Mouse (Mus musculus) heart, embryonic 16.5 days (tissue): ENCODE results near the gene Atp1a1. TPM values are rescaled to one million over a fixed set of nuclear protein-coding genes. Genes with fewer than 3 reads are reported as not detected.
A peak's percentile ranks its signal among the peaks of the same experiment; 100 is the strongest.

Experiments used
- ATAC-seq: fragments of 200-750 bp; cut with Nextera tagmentation; replicated peaks from 2 replicates; pipeline ENCODE4 v1.8.0; 2017; ENCODE audit warnings: moderate number of reproducible peaks; ENCODE audit not compliant: insufficient read depth, low FRiP score; ENCODE audit errors: extremely low read depth
- H3K27ac ChIP-seq: fragments of 300-500 bp; sonication (generic); 2 replicates; pipeline ENCODE4 v1.5.1; 2014; ENCODE audit warnings: mild to moderate bottlenecking, low read length, control low read depth, moderate library complexity
- H3K27me3 ChIP-seq: fragments of 300-500 bp; sonication (generic); 2 replicates; pipeline ENCODE4 v1.6.1; 2014; ENCODE audit warnings: low read length, mixed read lengths; ENCODE audit not compliant: control insufficient read depth, insufficient read depth
- H3K36me3 ChIP-seq: fragments of 300-500 bp; sonication (generic); 2 replicates; pipeline ENCODE4 v1.6.1; 2014; ENCODE audit not compliant: control insufficient read depth, insufficient read depth
- H3K4me1 ChIP-seq: fragments of 300-500 bp; sonication (generic); 2 replicates; pipeline ENCODE4 v1.6.1; 2014; ENCODE audit warnings: low read length, mixed read lengths; ENCODE audit not compliant: control insufficient read depth, insufficient read depth
- H3K4me2 ChIP-seq: fragments of 300-500 bp; sonication (generic); 2 replicates; pipeline ENCODE4 v1.6.1; 2014; ENCODE audit warnings: low read depth, mild to moderate bottlenecking, control low read depth, low read length
- H3K4me3 ChIP-seq: fragments of 300-500 bp; sonication (generic); 2 replicates; pipeline ENCODE4 v1.5.1; 2014; ENCODE audit warnings: mild to moderate bottlenecking, control low read depth, low read length
- H3K9ac ChIP-seq: fragments of 300-500 bp; sonication (generic); 2 replicates; pipeline ENCODE4 v1.6.1; 2014; ENCODE audit warnings: low read length, control low read depth
- H3K9me3 ChIP-seq: fragments of 300-500 bp; sonication (generic); replicated peaks from 2 replicates; pipeline ENCODE4 v1.6.1; 2016; ENCODE audit warnings: low read length; ENCODE audit not compliant: control insufficient read depth
- WGBS: fragments of 180-500 bp; shearing (Covaris S2); extraction: QIAGEN DNeasy Blood & Tissue Kit; methylation state at CpG from one replicate; pipeline ENCODE4 v1.1.7; 2014; 5-methylcytosine and 5-hydroxymethylcytosine counted together
- polyA plus RNA-seq: library from polyadenylated mRNA; unstranded; fragments of >200 nt; fragmentation: Nextera tagmentation; extraction: Ambion mirVana; gene quantifications from 2 replicates; pipeline ENCODE4 v1.2.1, GENCODE M21; 2015

Gene Atp1a1
- polyA plus RNA-seq, 1 experiment from 2014 or later: 335 TPM

- WGBS: 14% methylated on average over 5 of the region's 5 CpGs
- H3K27ac ChIP-seq: peak overlapping the region; percentile 100
- no peaks in the 10 kb centered on the region for H3K36me3 ChIP-seq
- peaks cover 16% of the 10 kb centered on the region for H3K4me1 ChIP-seq
- H3K9ac ChIP-seq: peak overlapping the region; percentile 81
- H3K4me2 ChIP-seq: peak overlapping the region; percentile 88
- no peak for ATAC-seq
- no peaks in the 10 kb centered on the region for H3K9me3 ChIP-seq
- H3K4me3 ChIP-seq: peak overlapping the region; percentile 84
- H3K27me3 ChIP-seq: no peaks in the 10 kb centered on the region
Measured at GRCm38 (mm10) chr3:101605291-101605690, 807 bp upstream of the Atp1a1 start.

GRCm38 (mm10) chr3:101603661-101604549, 579 bp downstream of the Atp1a1 start:
- no peaks in the 10 kb centered on the region for H3K27me3 ChIP-seq
- peak; percentile 80 for ATAC-seq
- peak overlapping the region; percentile 100 for H3K27ac ChIP-seq
- H3K9ac ChIP-seq: peak overlapping the region; percentile 100
- H3K36me3 ChIP-seq: no peaks in the 10 kb centered on the region
- peaks cover 28% of the 10 kb centered on the region for H3K4me1 ChIP-seq
- peak overlapping the region; percentile 88 for H3K4me2 ChIP-seq
- no peaks in the 10 kb centered on the region for H3K9me3 ChIP-seq
- under 1% methylated on average over 51 of the region's 68 CpGs for WGBS
- H3K4me3 ChIP-seq: peak overlapping the region; percentile 84

- ATAC-seq: no peak
- H3K9ac ChIP-seq: peak overlapping the region; percentile 100
- H3K9me3 ChIP-seq: no peaks in the 10 kb centered on the region
- H3K27ac ChIP-seq: peak overlapping the region; percentile 100
- H3K4me1 ChIP-seq: peaks cover 35% of the 10 kb centered on the region
- H3K36me3 ChIP-seq: no peaks in the 10 kb centered on the region
- peak overlapping the region; percentile 84 for H3K4me3 ChIP-seq
- peak overlapping the region; percentile 88 for H3K4me2 ChIP-seq
- no peaks in the 10 kb centered on the region for H3K27me3 ChIP-seq
- 15% methylated on average over 7 of the region's 7 CpGs for WGBS
Measured at GRCm38 (mm10) chr3:101603194-101603593, 1.3 kb downstream of the Atp1a1 start.

GRCm38 (mm10) chr3:101602511-101603055, 1.9 kb downstream of the Atp1a1 start:
- Histone ChIP-seq H3K9ac (peak overlapping the region; percentile 100), H3K4me2 (peak overlapping the region; percentile 88), H3K4me3 (peak overlapping the region; percentile 84), H3K9me3 (no peaks in the 10 kb centered on the region), H3K27me3 (no peaks in the 10 kb centered on the region), H3K36me3 (no peaks in the 10 kb centered on the region), H3K27ac (peak overlapping the region; percentile 100), H3K4me1 (peaks cover 39% of the 10 kb centered on the region)
- ATAC-seq: no peak
- 35% methylated on average over 4 of the region's 4 CpGs for WGBS

GRCm38 (mm10) chr3:101601687-101602086, 2.8 kb downstream of the Atp1a1 start:
- no peak for ATAC-seq

GRCm38 (mm10) chr3:101601003-101601525, 3.4 kb downstream of the Atp1a1 start:
- Histone ChIP-seq H3K4me3 (peak overlapping the region; percentile 84), H3K9ac (peak overlapping the region; percentile 100), H3K36me3 (no peaks in the 10 kb centered on the region), H3K4me2 (peak overlapping the region; percentile 88), H3K9me3 (no peaks in the 10 kb centered on the region), H3K27me3 (no peaks in the 10 kb centered on the region), H3K27ac (peak overlapping the region; percentile 100), H3K4me1 (peaks cover 53% of the 10 kb centered on the region)
- 30% methylated on average over 8 of the region's 8 CpGs for WGBS
- no peak for ATAC-seq

More at GRCm38 (mm10) chr3:101601687-101602086, 2.8 kb downstream of the Atp1a1 start:
- H3K4me1 ChIP-seq: peaks cover 46% of the 10 kb centered on the region
- H3K27ac ChIP-seq: peak overlapping the region; percentile 100
- peak overlapping the region; percentile 84 for H3K4me3 ChIP-seq
- peak overlapping the region; percentile 100 for H3K9ac ChIP-seq
- 24% methylated on average over 4 of the region's 4 CpGs for WGBS
- no peaks in the 10 kb centered on the region for H3K27me3 ChIP-seq
- H3K9me3 ChIP-seq: no peaks in the 10 kb centered on the region
- no peaks in the 10 kb centered on the region for H3K36me3 ChIP-seq
- H3K4me2 ChIP-seq: peak overlapping the region; percentile 88

GRCm38 (mm10) chr3:101599920-101600741, 4.4 kb downstream of the Atp1a1 start:
- ATAC-seq: no peak
- H3K27ac ChIP-seq: peak overlapping the region; percentile 100
- H3K27me3 ChIP-seq: no peaks in the 10 kb centered on the region
- H3K9me3 ChIP-seq: no peaks in the 10 kb centered on the region
- H3K4me3 ChIP-seq: peak overlapping the region; percentile 84
- peaks cover 57% of the 10 kb centered on the region for H3K4me1 ChIP-seq
- WGBS: 5% methylated on average over 4 of the region's 4 CpGs
- H3K9ac ChIP-seq: peak overlapping the region; percentile 100
- H3K36me3 ChIP-seq: no peaks in the 10 kb centered on the region
- H3K4me2 ChIP-seq: peak overlapping the region; percentile 88

- H3K4me2 ChIP-seq: peak overlapping the region; percentile 88
- H3K4me1 ChIP-seq: peaks cover 65% of the 10 kb centered on the region
- WGBS: 41% methylated on average over 8 of the region's 8 CpGs
- peaks cover 5% of the 10 kb centered on the region for H3K36me3 ChIP-seq
- peak overlapping the region; percentile 100 for H3K9ac ChIP-seq
- ATAC-seq: no peak
- peak overlapping the region; percentile 84 for H3K4me3 ChIP-seq
- H3K27ac ChIP-seq: peak overlapping the region; percentile 100
- H3K27me3 ChIP-seq: no peaks in the 10 kb centered on the region
- no peaks in the 10 kb centered on the region for H3K9me3 ChIP-seq
Measured at GRCm38 (mm10) chr3:101599191-101599919, 5.1 kb downstream of the Atp1a1 start.
